ENCODE assay signal across 20 mouse cellular contexts in the genomic region with DNA sequence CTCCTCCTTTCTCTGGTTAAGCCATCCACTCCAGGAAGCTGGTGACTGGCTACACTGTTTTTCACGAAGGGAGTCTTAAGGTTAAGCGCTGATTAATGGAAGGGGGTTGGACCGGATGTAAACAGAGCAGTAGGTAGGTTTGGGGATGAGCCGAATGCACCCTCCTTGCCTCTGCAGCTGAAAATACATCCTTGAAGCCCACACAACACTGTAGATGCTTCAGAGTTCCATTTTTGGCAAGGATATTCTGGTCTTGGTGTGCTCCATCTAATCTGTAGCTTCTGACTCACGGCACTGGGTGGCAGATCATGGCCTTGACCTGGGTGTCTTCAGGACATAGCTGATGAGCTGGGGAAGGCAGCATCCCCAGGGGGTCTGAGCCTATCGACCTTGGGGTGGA. TPM values are rescaled to one million over a fixed set of nuclear protein-coding genes. Genes with fewer than 3 reads are reported as not detected.
DNase-seq lines count a peak whose midpoint lies in the region; ATAC-seq and TF ChIP-seq lines count a peak whose summit lies in the region.
"Had no signal": no experiment of that assay in that cellular context is flagged by ENCODE, and none has a peak within 500 bp of the region (broad histone marks: within the 10 kb centered on the region; RNA-seq: fewer than 3 reads in every experiment).

No protein-coding gene starts in this region.

- H3K9me3 ChIP-seq in CH12.LX (replicated peaks; ENCODE audit: low read length) = no peaks in the 10 kb centered on the region
- no peaks in the 10 kb centered on the region for H3K9me3 ChIP-seq in liver, embryonic 12.5 days (replicated peaks)
- H3K9me3 ChIP-seq: embryonic facial prominence, embryonic 12.5 days; forebrain, embryonic 15.5 days; heart, embryonic 15.5 days; hindbrain, embryonic 10.5 days had no signal

- no peak for TF ChIP-seq EP300 in CH12.LX (IDR thresholded peaks at IDR 0.05; ENCODE audit: low read length)

- dilution Hi-C loops in CH12.LX (cut with MboI; ENCODE audit: extremely low pct_ligation_motif_present, extremely low pct_unique_long_range_greater_than_20kb, low sequenced_read_pairs) = no loop called here

- H3K4me2 ChIP-seq in CH12.LX (ENCODE audit: insufficient read depth, low read depth, poor library complexity, severe bottlenecking) = no peak overlapping the region
- no peak overlapping the region for H3K4me2 ChIP-seq in liver, embryonic 12.5 days
- H3K4me2 ChIP-seq: embryonic facial prominence, embryonic 12.5 days; forebrain, embryonic 15.5 days; heart, embryonic 11.5 days; heart, embryonic 15.5 days; hindbrain, embryonic 14.5 days had no signal

- peaks cover 39 to 98% of the 10 kb centered on the region in 2 experiments for H3K4me1 ChIP-seq in CH12.LX (ENCODE audit: control insufficient read depth in 1 of 2, insufficient read depth in 2 of 2)
- H3K4me1 ChIP-seq in olfactory bulb, adult 2 months (ENCODE audit: control insufficient read depth, insufficient read depth, low read length) = peaks cover 64% of the 10 kb centered on the region
- H3K4me1 ChIP-seq in liver, embryonic 12.5 days = peaks cover 6% of the 10 kb centered on the region; the same call in 1 of the 2 replicates

- peak overlapping the region; percentile 67; the same call in 1 of the 2 replicates for H3K27ac ChIP-seq in layer of hippocampus, adult 2 months
- peak overlapping the region; percentile 40 for H3K27ac ChIP-seq in CH12.LX (ENCODE audit: insufficient read depth, low read depth)
- peak overlapping the region; percentile 94 for H3K27ac ChIP-seq in olfactory bulb, adult 2 months (ENCODE audit: insufficient read depth, low read depth, low read length)
- no peak overlapping the region for H3K27ac ChIP-seq in liver, embryonic 12.5 days
- H3K27ac ChIP-seq: embryonic facial prominence, embryonic 12.5 days; forebrain, embryonic 15.5 days; heart, embryonic 15.5 days; hindbrain, embryonic 14.5 days had no signal

- peaks cover 45 to 74% of the 10 kb centered on the region in 2 experiments for H3K36me3 ChIP-seq in CH12.LX (replicated peaks in 1 of 2; ENCODE audit: control insufficient read depth in 1 of 2, insufficient read depth in 1 of 2, low read length in 1 of 2)
- H3K36me3 ChIP-seq in liver, embryonic 12.5 days = no peaks in the 10 kb centered on the region
- H3K36me3 ChIP-seq: embryonic facial prominence, embryonic 12.5 days; forebrain, embryonic 15.5 days; heart, embryonic 15.5 days; hindbrain, embryonic 10.5 days had no signal

- WGBS in olfactory bulb, adult 2 months = 41% methylated on average over 6 of the region's 6 CpGs
- WGBS in liver, embryonic 12.5 days (ENCODE audit: insufficient replicate concordance) = 67% methylated on average over 6 of the region's 6 CpGs

- no peaks in the 10 kb centered on the region for H3K27me3 ChIP-seq in CH12.LX (replicated peaks)
- H3K27me3 ChIP-seq in liver, embryonic 12.5 days (replicated peaks) = no peaks in the 10 kb centered on the region
- H3K27me3 ChIP-seq: embryonic facial prominence, embryonic 12.5 days; forebrain, embryonic 15.5 days; heart, embryonic 15.5 days; Patski had no signal

- no peak for TF ChIP-seq RAD21 in CH12.LX (IDR thresholded peaks at IDR 0.05; ENCODE audit: low read depth, low read length)

- no peak for TF ChIP-seq CTCF in layer of hippocampus, adult 2 months (conservative IDR thresholded peaks at IDR 0.05)
- no peak for TF ChIP-seq CTCF in CH12.LX (conservative IDR thresholded peaks at IDR 0.05 in 1 of 2, IDR thresholded peaks at IDR 0.05 in 1 of 2; ENCODE audit: low read depth in 2 of 2, low read length in 2 of 2)
- no peak for TF ChIP-seq CTCF in olfactory bulb, adult 2 months (IDR thresholded peaks at IDR 0.05; ENCODE audit: insufficient read depth, low read depth, low read length)

- 0 out of 2 replicates have a peak, but pooled peaks have one; percentile 2 for TF ChIP-seq POLR2A in CH12.LX (IDR thresholded peaks at IDR 0.05; ENCODE audit: low read depth, low read length)
- no peak for TF ChIP-seq POLR2A in olfactory bulb, adult 2 months (IDR thresholded peaks at IDR 0.05; ENCODE audit: insufficient read depth, low read depth, low read length)

- no peak for ATAC-seq in liver, embryonic 12.5 days
- ATAC-seq: forebrain, embryonic 15.5 days; intestine, embryonic 16.5 days; Patski had no signal

- no peak for DNase-seq in layer of hippocampus, adult 2 months (ENCODE audit: low spot score in 2 of 2)
- no peak for DNase-seq in layer of hippocampus, postnatal 10 days (ENCODE audit: low spot score in 2 of 2)
- DNase-seq in CH12.LX (ENCODE audit: extremely low read depth) (no peak), R1 (ENCODE audit: low read depth, low spot score) (peak; percentile 53)
- DNase-seq in cerebellum, adult 11-12 months = no peak
- DNase-seq: adrenal gland, adult 2 months; adrenal gland, postnatal 25 days; cerebellum, adult 8-10 months; cerebellum, postnatal 14 days; heart, adult 18-20 months had no signal

- peaks cover 29% of the 10 kb centered on the region for H3K79me2 ChIP-seq in CH12.LX (replicated peaks; ENCODE audit: control insufficient read depth, extremely low read depth, insufficient read depth, poor library complexity, severe bottlenecking)

- in situ Hi-C loops in CH12.LX (cut with MboI; ENCODE audit: low pct_ligation_motif_present, low pct_unique_long_range_greater_than_20kb, low sequenced_read_pairs) = loop anchor here (10.0 kb wide), 1 partner anchor 50 kb away; a partner anchor contains a TSS

- no peak overlapping the region for H3K4me3 ChIP-seq in layer of hippocampus, adult 2 months
- no peak overlapping the region for H3K4me3 ChIP-seq in CH12.LX (replicated peaks in 1 of 3; ENCODE audit: low read depth in 2 of 3, low read length in 2 of 3, poor library complexity in 1 of 3)
- no peak overlapping the region for H3K4me3 ChIP-seq in olfactory bulb, adult 2 months (ENCODE audit: insufficient read depth, low read depth, low read length)
- H3K4me3 ChIP-seq in liver, embryonic 12.5 days = no peak overlapping the region
- H3K4me3 ChIP-seq: embryonic facial prominence, embryonic 12.5 days; forebrain, embryonic 15.5 days; heart, embryonic 15.5 days; hindbrain, embryonic 10.5 days had no signal

- no peak overlapping the region for H3K9ac ChIP-seq in CH12.LX (ENCODE audit: insufficient read depth, low read depth)
- H3K9ac ChIP-seq in liver, embryonic 12.5 days = no peak overlapping the region
- H3K9ac ChIP-seq: embryonic facial prominence, embryonic 12.5 days; forebrain, embryonic 15.5 days; heart, embryonic 15.5 days; hindbrain, embryonic 14.5 days had no signal

TF ChIP-seq in CH12.LX, 34 proteins besides CTCF, POLR2A, EP300 and RAD21:
- TF ChIP-seq MAFK (IDR thresholded peaks at IDR 0.05; ENCODE audit: insufficient replicate concordance, low read length) (no peak), JUND (conservative IDR thresholded peaks at IDR 0.05; ENCODE audit: low read depth, low read length) (no peak), E2F4 (IDR thresholded peaks at IDR 0.05; ENCODE audit: insufficient replicate concordance, low read depth, low read length) (no peak), ZKSCAN1 (IDR thresholded peaks at IDR 0.05; ENCODE audit: borderline replicate concordance, low read depth, low read length) (no peak), NRF1 (IDR thresholded peaks at IDR 0.05; ENCODE audit: low read depth, low read length) (no peak), RCOR1 (conservative IDR thresholded peaks at IDR 0.05; ENCODE audit: low read depth, low read length) (no peak), NELFE (IDR thresholded peaks at IDR 0.05; ENCODE audit: low read depth, low read length) (no peak), HCFC1 (IDR thresholded peaks at IDR 0.05; ENCODE audit: low read depth, low read length) (no peak), USF1 (IDR thresholded peaks at IDR 0.05; ENCODE audit: low read depth, low read length) (no peak), ZNF384 (IDR thresholded peaks at IDR 0.05; ENCODE audit: low read depth, low read length) (no peak), SMC3 (IDR thresholded peaks at IDR 0.05; ENCODE audit: low read depth, low read length) (no peak), UBTF (IDR thresholded peaks at IDR 0.05; ENCODE audit: low read depth, low read length) (no peak), MYC (IDR thresholded peaks at IDR 0.05; ENCODE audit: low read depth, low read length) (no peak), GABPA (IDR thresholded peaks at IDR 0.05; ENCODE audit: insufficient replicate concordance, low read depth, low read length) (no peak), MXI1 (IDR thresholded peaks at IDR 0.05; ENCODE audit: low read depth, low read length) (no peak), POLR2AphosphoS2 (IDR thresholded peaks at IDR 0.05; ENCODE audit: low read depth, low read length) (no peak), PAX5 (IDR thresholded peaks at IDR 0.05; ENCODE audit: low read length) (no peak), BHLHE40 (IDR thresholded peaks at IDR 0.05; ENCODE audit: low read depth, low read length) (no peak)

RNA-seq across cellular contexts. Expression of a gene that starts 49.6 kb away (rescaled TPM):
- 100 to 1,000 TPM; 147 to 150 TPM for total RNA-seq in layer of hippocampus, adult 2 months (2021)
- total RNA-seq in layer of hippocampus, postnatal 10 days (2021) = 10 to 100 TPM; 63.1 to 68.0 TPM
- total RNA-seq in CH12.LX (2012; rRNA removed) (49.3 and 52.0 TPM in 2 replicates), CH12.LX (2014; rRNA removed) (28.9 and 37.7 TPM in 2 replicates)
- 49.4 and 55.7 TPM in 2 replicates for polyA plus RNA-seq in CH12.LX (2012; ENCODE audit: insufficient read length, low read depth)
- 72.6 TPM in 1 of 2 replicates, not detected in the other for polyA plus RNA-seq in olfactory bulb, adult 2 months (2012; ENCODE audit: insufficient read depth, insufficient read length, low replicate concordance, missing spikeins)
- 1.9 and 2.0 TPM in 2 replicates for polyA plus RNA-seq in liver, embryonic 12.5 days (2016; fragmentation: Nextera tagmentation; extraction: Ambion mirVana)

RNA-seq across cellular contexts. Expression of a gene that starts 53.1 kb away (rescaled TPM):
- 1 to 10 TPM; 4.7 to 6.0 TPM for total RNA-seq in layer of hippocampus, adult 2 months (2021)
- total RNA-seq in layer of hippocampus, postnatal 10 days (2021) = 1 to 10 TPM; 1.5 to 2.1 TPM
- total RNA-seq in CH12.LX (2012; rRNA removed) (12.2 and 14.1 TPM in 2 replicates), CH12.LX (2014; rRNA removed) (16.1 and 19.8 TPM in 2 replicates)
- 12.4 and 15.5 TPM in 2 replicates for polyA plus RNA-seq in CH12.LX (2012; ENCODE audit: insufficient read length, low read depth)
- polyA plus RNA-seq in olfactory bulb, adult 2 months (2012; ENCODE audit: insufficient read depth, insufficient read length, low replicate concordance, missing spikeins) = not detected in 2 replicates
- 20.7 and 21.7 TPM in 2 replicates for polyA plus RNA-seq in liver, embryonic 12.5 days (2016; fragmentation: Nextera tagmentation; extraction: Ambion mirVana)
